Mouse (Mus musculus) left cerebral cortex, adult 11 months (tissue): Measurements from ENCODE around the gene Rpap1.

Source experiments
- DNase-seq: peaks from one replicate; pipeline ENCODE4 v3.0.0; 2022; ENCODE audit warnings: low spot score

The Rpap1 gene

GRCm38 (mm10) chr2:119787206-119787883, at the start of gene Rpap1:
Rpap1 (minus strand) TSS chr2:119787537.
- DNase-seq = no peak

DNA sequence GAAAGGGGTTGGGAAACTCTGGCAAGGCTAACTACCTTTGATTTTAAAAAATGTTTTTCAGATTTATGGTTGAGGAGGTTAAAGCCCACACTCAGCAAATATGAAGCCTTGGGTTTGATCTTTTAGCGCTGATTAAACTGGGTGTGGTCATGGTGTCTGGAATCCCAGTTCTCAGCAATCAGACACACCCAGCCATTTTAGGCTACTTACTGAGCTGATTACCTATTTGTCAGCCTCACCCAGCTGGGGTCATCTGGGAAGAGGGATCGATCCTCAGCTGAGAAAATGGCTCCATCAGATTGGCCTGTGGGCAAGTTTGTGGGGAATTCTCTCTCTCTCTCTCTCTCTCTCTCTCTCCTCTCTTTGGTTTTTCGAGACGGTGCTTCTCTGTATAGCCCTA, 46.9 kb upstream of the Rpap1 start:
- no peak for DNase-seq

DNA sequence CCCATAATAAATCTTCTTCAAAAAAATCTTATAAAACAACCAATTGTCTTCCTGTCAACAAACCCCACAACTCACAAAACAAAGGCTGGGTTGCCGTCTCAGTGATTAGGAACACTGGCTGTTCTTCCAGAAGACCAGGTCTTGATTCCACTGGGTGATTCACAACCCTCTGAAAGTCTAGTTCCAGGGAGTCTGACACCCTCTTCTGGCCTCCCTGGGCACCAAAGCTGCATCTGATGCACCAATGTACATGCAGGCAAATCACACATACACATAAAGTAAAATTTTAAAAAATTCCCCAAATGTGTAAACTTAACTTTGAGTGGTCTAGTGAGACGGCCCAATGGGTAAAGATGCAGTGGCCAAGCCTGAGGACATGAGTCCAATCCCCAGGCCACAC, 43.2 kb upstream of the Rpap1 start:
- no peak for DNase-seq

- DNase-seq = no peak
These were observed 33.8 kb upstream of the Rpap1 start for GRCm38 (mm10) chr2:119821136-119821535.

GRCm38 (mm10) chr2:119818668-119819272, 31.4 kb upstream of the Rpap1 start:
- no peak for DNase-seq

DNA sequence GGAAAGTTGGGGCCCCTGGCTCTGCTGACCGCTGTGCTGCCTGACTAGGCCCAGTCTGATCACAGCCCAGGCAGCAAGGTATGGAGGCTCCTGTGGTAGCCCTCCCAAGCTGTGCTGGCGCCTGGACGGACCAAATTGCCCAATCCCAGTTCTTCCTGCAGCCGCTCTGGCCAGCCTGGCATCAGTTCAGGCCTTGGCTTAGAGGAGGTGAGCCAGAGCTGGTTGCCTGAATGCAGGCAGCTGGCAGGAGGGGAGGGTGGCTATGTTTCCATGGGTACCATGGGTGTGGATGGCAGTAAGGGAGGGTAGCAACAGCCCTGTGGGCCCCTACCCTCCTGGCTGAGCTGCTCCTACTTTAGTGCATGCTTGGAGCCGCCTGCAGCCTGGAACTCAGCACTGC, 29.7 kb upstream of the Rpap1 start:
- DNase-seq = no peak

DNA sequence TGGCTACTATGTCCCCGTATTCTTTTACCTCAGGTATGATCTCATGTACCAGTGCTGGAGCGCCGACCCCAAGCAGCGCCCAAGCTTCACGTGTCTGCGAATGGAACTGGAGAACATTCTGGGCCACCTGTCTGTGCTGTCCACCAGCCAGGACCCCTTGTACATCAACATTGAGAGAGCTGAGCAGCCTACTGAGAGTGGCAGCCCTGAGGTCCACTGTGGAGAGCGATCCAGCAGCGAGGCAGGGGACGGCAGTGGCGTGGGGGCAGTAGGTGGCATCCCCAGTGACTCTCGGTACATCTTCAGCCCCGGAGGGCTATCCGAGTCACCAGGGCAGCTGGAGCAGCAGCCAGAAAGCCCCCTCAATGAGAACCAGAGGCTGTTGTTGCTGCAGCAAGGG, 29.3 kb upstream of the Rpap1 start:
- DNase-seq = no peak

DNA sequence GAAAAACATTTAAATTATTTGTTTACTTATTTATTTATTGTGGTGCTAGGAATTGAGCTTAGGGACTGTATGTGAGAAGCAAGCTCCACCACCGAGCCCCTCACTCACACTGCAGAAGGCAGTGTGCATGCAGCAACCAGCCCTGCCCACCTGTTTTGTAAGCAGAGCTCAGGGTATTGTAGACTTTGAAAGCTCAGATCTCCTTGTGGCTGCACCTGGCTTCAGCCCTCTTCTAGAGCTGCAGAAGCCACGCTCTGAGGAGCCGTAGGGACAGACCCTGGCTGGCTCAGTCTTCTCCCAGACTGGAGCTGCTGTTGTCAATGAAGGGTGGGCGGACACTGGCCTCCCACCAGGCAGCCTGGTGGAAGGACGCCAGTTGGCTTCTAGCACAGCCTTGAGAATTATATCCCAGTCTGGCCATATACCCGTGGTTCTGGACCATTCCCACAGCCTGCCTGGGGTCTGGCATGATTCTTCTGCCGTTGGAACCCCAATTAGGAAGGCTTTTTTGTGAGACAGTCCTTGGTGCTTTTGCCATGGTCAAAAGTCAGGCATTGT, 27.1 kb upstream of the Rpap1 start:
- no peak for DNase-seq

- no peak for DNase-seq
These were observed 24.3 kb upstream of the Rpap1 start for GRCm38 (mm10) chr2:119811490-119812146.

DNA sequence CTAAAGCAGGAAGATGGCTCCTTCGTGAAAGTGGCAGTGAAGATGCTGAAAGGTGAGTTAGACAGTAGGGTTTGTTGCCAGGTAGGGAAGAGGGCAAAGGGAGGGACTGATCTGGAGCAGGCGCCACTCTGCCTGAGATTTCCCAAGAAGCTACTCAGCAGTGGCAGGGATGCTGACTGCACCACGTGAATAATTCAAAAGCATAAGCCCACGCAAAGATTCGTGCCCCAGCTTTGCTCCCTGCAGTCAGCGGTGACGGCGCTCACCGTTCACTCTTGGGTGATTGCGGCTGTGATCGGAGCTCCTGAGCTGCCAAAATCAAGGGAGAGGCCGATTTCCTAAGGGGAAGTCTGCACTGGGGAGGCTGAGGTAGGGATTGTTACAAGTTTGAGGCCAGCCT, 23.6 kb upstream of the Rpap1 start:
- DNase-seq = no peak

DNA sequence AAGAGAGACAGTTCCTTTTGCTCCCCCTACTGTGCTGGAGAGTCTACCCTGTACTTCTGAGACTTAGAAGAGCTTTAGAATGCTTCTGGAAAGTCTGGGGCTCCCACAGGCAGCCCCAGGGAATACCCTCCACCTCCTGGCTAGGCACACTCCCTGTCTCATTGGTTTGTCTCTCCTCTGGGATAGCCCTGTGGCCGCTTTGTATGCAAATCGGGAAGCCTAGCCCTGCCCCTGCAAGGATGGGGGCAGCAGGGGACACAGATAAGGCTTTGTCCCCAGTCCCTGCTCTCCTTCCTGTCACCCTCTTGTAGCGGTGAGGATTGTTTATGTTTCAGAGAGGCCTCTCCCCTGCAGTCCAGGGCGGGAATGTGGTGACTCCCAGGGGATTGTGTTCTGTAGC, 21.5 kb upstream of the Rpap1 start:
- no peak for DNase-seq

- no peak for DNase-seq
These were observed 21.1 kb upstream of the Rpap1 start for GRCm38 (mm10) chr2:119808438-119808837.

DNA sequence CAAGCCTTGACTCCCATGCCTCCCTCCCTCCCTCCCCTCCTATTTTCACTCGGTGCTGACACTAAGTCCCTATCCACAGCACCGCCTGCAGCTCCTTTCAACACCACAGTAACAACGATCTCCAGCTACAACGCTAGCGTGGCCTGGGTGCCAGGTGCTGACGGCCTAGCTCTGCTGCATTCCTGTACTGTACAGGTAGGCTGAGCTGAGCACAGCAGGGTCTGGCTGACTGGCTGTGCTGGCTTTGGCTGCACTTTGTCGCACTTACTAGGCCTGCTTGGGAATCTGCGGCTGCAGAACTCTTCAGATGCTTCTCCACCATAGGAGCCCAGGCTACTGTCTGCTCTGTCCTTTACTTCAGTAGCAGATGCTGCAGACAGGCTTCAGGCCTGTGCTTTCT, 18.2 kb upstream of the Rpap1 start:
- DNase-seq = no peak

DNA sequence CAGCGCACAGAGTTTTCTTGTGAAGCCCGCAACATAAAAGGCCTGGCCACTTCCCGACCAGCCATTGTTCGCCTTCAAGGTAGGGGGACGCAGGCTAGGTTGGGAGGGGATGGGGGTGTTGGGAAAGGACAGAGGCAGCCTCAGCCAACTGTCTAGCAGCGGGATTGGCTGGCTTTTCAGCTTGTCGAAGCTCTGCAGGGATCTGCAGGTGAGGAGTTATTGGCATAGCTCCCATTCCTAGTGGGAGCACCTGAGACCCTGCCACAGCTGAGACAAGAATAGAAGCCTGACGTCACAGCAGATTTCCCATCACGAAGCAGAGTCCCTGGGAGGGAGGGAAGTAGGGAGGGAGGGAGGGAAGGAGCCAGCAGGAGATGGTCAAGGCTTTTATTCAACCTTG, 17.4 kb upstream of the Rpap1 start:
- no peak for DNase-seq

DNA sequence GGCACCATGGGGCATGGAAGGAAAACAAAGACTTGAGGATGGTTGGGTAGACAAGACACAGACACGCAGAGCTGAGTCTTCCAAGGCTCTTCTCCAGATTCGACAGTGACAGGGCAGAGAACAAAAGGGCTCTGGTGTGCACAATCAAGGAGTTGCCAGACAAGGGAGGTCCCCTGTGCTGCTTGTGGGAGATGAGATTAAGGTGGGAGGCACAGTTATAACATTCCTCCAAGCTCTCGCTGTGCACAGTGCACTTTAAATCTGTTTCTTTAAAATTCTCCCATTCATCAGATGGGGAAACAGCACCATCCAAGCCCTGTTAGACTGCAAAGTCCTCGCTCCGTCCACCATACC, 16.9 kb upstream of the Rpap1 start:
- no peak for DNase-seq

DNA sequence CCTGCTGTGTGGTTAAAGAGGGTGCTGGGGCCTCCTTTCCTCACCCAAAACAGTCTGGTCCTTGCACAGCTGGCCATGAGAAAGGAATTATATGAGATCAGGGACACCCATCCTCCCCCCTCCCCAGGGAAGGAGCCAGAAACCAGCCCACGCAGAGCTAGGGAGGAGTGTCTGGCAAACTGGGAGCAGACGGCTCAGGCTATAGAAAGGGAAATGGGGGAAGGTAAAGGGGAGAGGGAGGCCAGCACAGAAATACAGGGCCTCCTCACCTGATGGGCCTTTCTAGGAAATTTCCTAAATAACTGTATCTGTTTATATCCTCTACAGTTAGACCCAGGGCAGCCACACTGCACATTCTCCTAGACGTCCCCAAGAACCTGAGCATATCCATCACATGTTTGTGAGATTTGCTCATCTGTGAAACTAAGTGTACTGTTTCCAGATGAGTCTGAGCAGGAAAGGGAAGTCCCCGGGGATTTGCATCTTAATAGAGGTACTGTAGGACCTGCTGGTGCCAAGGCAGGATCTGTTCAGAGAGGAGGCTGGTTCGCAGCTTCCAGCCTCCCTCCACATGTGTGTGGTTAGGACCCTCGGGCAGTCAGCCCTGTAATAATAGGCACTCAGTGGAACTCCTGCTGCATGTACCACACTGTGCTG, 16.4 kb upstream of the Rpap1 start:
- DNase-seq = no peak

DNA sequence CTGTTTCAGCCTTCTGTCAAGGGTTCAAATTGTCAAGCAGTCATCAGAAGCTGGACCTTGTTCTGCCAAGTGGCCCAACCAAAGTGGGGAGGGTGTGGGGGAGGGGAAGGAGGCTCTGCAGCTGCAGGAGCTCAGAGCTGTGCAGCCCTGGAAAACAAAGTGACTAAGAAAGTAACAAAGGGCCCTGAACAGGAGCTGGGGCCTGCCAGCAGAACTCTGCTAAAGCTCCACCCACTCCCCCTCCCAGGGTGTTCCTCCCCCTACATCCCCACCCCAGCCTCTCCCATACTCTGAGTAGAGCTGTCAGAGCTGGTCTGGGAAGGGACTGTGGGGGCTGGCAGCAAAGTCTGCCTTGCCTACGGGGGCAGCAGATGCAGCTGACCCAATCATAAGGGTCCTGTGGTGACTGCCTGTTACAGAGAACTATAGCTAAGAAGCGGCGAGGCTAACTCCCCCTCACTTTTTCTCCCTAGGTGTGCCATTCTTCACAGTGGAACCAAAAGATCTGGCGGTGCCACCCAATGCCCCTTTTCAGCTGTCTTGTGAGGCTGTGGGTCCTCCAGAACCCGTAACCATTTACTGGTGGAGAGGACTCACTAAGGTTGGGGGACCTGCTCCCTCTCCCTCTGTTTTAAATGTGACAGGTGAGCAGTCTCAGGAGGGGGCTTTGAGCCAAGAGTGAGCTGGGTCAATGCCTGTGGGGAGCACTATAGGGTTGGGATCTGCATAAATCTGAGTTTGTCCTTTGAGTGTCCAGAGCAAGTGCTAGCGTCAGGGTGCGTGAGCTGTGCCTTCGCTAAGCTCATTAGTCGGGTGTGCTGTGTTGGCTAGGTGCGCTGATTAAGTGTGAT, 15.7 kb upstream of the Rpap1 start:
- no peak for DNase-seq

DNA sequence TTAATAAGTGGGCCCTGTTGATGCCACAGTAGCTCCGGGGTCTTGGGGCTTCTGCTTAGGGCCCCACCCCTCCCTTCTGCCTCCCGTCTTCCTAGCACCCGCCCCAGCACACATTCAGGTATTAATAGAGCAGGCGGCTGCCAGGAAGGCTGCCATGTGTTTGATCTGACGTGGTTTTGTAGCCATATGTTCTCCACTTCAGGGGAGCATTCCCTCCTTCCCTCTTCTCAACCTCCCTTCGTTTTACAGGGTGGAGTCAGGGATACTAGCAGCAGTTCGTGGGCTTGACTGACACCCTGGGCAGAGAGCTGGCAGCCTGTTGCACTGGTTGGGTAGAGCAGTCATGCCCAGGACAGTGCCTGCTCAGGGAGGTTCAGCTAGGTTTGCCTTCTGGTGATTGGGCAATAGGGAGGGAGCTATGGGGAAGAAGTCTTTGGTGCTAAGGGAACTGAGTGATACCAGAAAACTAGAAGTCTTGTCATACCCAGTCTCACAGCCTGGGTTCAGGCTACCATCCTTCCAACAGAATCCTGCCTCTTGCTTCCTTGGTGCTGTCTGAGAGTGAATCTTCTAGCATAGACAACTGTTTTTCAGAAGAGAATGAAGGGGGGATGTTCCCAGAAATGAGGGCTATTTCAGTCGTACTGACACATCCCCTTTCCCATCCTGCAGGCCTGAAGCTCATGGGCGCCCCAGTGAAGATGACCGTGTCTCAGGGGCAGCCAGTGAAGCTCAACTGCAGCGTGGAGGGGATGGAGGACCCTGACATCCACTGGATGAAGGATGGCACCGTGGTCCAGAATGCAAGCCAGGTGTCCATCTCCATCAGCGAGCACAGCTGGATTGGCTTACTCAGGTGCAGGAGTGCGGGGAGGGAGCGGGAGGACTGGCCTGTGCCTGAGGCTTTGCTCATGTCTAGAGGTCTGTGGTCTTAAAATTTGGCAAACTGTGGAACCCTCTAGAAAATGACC, 13.8 kb upstream of the Rpap1 start:
- no peak for DNase-seq

- DNase-seq = no peak
These were observed 12.7 kb upstream of the Rpap1 start for GRCm38 (mm10) chr2:119799961-119800550.
